9 mouse cellular contexts compared by ENCODE assay signal in the genomic region with DNA sequence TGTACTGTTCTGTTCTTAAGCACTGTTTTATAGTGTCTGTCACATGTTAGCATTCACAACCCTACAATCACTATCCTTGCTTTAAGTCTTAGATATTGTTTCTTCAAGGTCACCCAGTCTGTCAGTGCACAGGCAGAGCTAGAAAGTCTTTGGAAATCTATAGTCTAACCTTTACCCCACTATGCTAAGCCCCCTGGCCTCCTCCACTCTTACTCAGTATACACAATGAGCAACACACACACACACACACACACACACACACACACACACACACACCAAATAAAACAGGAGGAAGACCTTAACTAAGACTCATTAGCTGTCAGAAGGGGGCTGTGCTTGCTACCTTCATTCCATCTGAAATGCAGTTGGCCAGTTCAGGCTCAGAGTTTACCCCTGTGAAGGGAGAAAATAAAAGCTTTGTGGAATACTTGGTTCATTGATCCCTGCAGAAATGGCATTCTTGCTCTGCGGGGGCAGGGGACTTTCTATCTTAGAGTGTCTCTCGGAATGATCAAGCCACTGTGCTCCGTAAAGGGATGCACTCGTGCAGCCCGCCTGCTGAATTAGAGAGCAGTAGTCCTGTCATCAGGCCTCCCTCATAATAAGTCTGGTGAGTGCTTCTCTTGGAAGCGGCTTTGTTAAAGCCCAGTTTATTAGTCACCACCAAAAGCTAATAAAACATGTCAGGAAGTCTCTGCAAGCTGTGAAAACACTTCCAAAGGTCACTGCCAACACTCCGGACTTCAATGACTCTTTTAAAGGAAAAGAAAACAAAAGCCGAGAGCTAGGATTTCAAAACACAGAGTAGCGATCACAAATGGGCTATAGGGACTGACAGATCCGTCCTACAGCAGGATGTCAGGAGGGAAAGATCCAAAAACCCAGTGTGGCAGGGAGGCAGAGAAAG.
A peak's percentile ranks its signal among the peaks of the same experiment; 100 is the strongest.
DNase-seq lines count a peak whose midpoint lies in the region; ATAC-seq and TF ChIP-seq lines count a peak whose summit lies in the region.
"Had no signal": no experiment of that assay in that cellular context is flagged by ENCODE, and none has a peak within 500 bp of the region (broad histone marks: within the 10 kb centered on the region; RNA-seq: fewer than 3 reads in every experiment).

No protein-coding gene starts in this region.

- no peaks in the 10 kb centered on the region for H3K9me3 ChIP-seq in kidney, embryonic 16.5 days (ENCODE audit: low read length)
- H3K9me3 ChIP-seq in midbrain, embryonic 14.5 days (ENCODE audit: control insufficient read depth, low read length): no peaks in the 10 kb centered on the region

- TF ChIP-seq POLR2A in heart, adult 2 months (IDR thresholded peaks at IDR 0.05; ENCODE audit: insufficient read depth, low read depth, low read length): no peak
- TF ChIP-seq POLR2A in cortical plate, adult 2 months (IDR thresholded peaks at IDR 0.05; ENCODE audit: extremely low read depth, insufficient read depth, low read length): no peak
- TF ChIP-seq POLR2A in cerebellum, adult 2 months (IDR thresholded peaks at IDR 0.05; ENCODE audit: borderline replicate concordance, insufficient read depth, low read length): no peak

- no peaks in the 10 kb centered on the region for H3K27me3 ChIP-seq in heart, adult 2 months (ENCODE audit: control insufficient read depth, insufficient read depth, low read length)
- H3K27me3 ChIP-seq in kidney, embryonic 16.5 days (ENCODE audit: insufficient read depth, low read length): no peaks in the 10 kb centered on the region
- H3K27me3 ChIP-seq in midbrain, embryonic 14.5 days (ENCODE audit: control insufficient read depth, insufficient read depth, low read length): no peaks in the 10 kb centered on the region
- no peaks in the 10 kb centered on the region for H3K27me3 ChIP-seq in cerebellum, adult 2 months (ENCODE audit: control insufficient read depth, insufficient read depth, low read length)

- no peak overlapping the region for H3K4me3 ChIP-seq in heart, adult 2 months
- no peak overlapping the region for H3K4me3 ChIP-seq in cortical plate, adult 2 months (ENCODE audit: insufficient read depth, low read length)
- H3K4me3 ChIP-seq in kidney, embryonic 16.5 days (ENCODE audit: low read length): no peak overlapping the region
- H3K4me3 ChIP-seq in midbrain, embryonic 14.5 days (replicated peaks; ENCODE audit: low read depth, low read length): no peak overlapping the region
- no peak overlapping the region for H3K4me3 ChIP-seq in cerebellum, adult 2 months (replicated peaks; ENCODE audit: insufficient read depth, low read depth, low read length)

- no peak for TF ChIP-seq EP300 in heart, adult 2 months (IDR thresholded peaks at IDR 0.05; ENCODE audit: insufficient read depth, low read depth, low read length)

- 33% methylated on average over 10 of the region's 10 CpGs for WGBS in heart, adult 2 months
- 15% methylated on average over 10 of the region's 10 CpGs for WGBS in kidney, embryonic 16.5 days
- WGBS in midbrain, embryonic 14.5 days: 16% methylated on average over 10 of the region's 10 CpGs
- WGBS in cerebellum, adult 2 months: 51% methylated on average over 10 of the region's 10 CpGs

- H3K9ac ChIP-seq in heart, adult 2 months (ENCODE audit: low read depth, low read length): no peak overlapping the region
- no peak overlapping the region for H3K9ac ChIP-seq in kidney, embryonic 16.5 days (replicated peaks; ENCODE audit: low read length)
- no peak overlapping the region for H3K9ac ChIP-seq in midbrain, embryonic 14.5 days (replicated peaks; ENCODE audit: low read length)

- intact Hi-C loops in heart, adult 2 months (cut with DNase I): no loop called here

- no peak overlapping the region for H3K27ac ChIP-seq in heart, adult 2 months
- peak overlapping the region; percentile 29; the same call in 1 of the 2 replicates for H3K27ac ChIP-seq in cortical plate, adult 2 months (ENCODE audit: insufficient read depth, low read length)
- H3K27ac ChIP-seq in kidney, embryonic 16.5 days (ENCODE audit: low read length): peak overlapping the region; percentile 35; the same call in 1 of the 2 replicates
- H3K27ac ChIP-seq in midbrain, embryonic 14.5 days (replicated peaks; ENCODE audit: low read depth, low read length): no peak overlapping the region
- no peak overlapping the region for H3K27ac ChIP-seq in cerebellum, adult 2 months (ENCODE audit: insufficient read depth, low read length)
- H3K27ac ChIP-seq: macrophage had no signal

- H3K36me3 ChIP-seq in heart, adult 2 months (ENCODE audit: control insufficient read depth, insufficient read depth, low read length): no peaks in the 10 kb centered on the region
- no peaks in the 10 kb centered on the region for H3K36me3 ChIP-seq in kidney, embryonic 16.5 days (ENCODE audit: insufficient read depth, low read length)
- H3K36me3 ChIP-seq in midbrain, embryonic 14.5 days (ENCODE audit: control insufficient read depth, insufficient read depth, low read length): no peaks in the 10 kb centered on the region

- DNase-seq in heart, adult 11 months: peak; percentile 87
- no peak for DNase-seq in heart, adult 2 months
- DNase-seq in midbrain, embryonic 14.5 days: peak; percentile 46
- no peak for DNase-seq in cerebellum, adult 2 months
- no peak for DNase-seq in cerebellum, adult 11 months

- peaks cover 1% of the 10 kb centered on the region for H3K4me1 ChIP-seq in heart, adult 2 months (ENCODE audit: control insufficient read depth, insufficient read depth, low read length)
- no peaks in the 10 kb centered on the region for H3K4me1 ChIP-seq in cortical plate, adult 2 months (ENCODE audit: control insufficient read depth, insufficient read depth, low read length)
- H3K4me1 ChIP-seq in kidney, embryonic 16.5 days (ENCODE audit: insufficient read depth, low read length): peaks cover 12% of the 10 kb centered on the region; the same call in 1 of the 2 replicates
- peaks cover 6% of the 10 kb centered on the region for H3K4me1 ChIP-seq in midbrain, embryonic 14.5 days (ENCODE audit: control insufficient read depth, insufficient read depth, low read length)
- H3K4me1 ChIP-seq in cerebellum, adult 2 months (ENCODE audit: control insufficient read depth, insufficient read depth, low read length): 0 out of 2 replicates have a peak, but pooled peaks cover 2% of the 10 kb centered on the region

- peak; percentile 90 for ATAC-seq in kidney, embryonic 16.5 days (ENCODE audit: low FRiP score, low TSS enrichment)
- ATAC-seq in midbrain, embryonic 14.5 days (ENCODE audit: low FRiP score, low TSS enrichment): no peak
- no peak for ATAC-seq in cerebellum, adult (ENCODE audit: insufficient number of reproducible peaks, low FRiP score, low TSS enrichment)

- H3K79me2 ChIP-seq in heart, adult 2 months (replicated peaks; ENCODE audit: control insufficient read depth, insufficient read depth, low read length): no peaks in the 10 kb centered on the region

- TF ChIP-seq CTCF in heart, adult 2 months (IDR thresholded peaks at IDR 0.05): no peak
- TF ChIP-seq CTCF in cortical plate, adult 2 months (IDR thresholded peaks at IDR 0.05; ENCODE audit: extremely low read depth, insufficient read depth, low read length): no peak
- TF ChIP-seq CTCF in cerebellum, adult 2 months (IDR thresholded peaks at IDR 0.05; ENCODE audit: borderline replicate concordance, insufficient read depth, low read depth, low read length): no peak

- peak overlapping the region; percentile 21; the same call in 1 of the 2 replicates for H3K4me2 ChIP-seq in kidney, embryonic 16.5 days (replicated peaks; ENCODE audit: low read depth, low read length)
- no peak overlapping the region for H3K4me2 ChIP-seq in midbrain, embryonic 14.5 days (ENCODE audit: low read length)

Comparison
In these comparisons a context has a peak if more than half of its experiments do, and no peak if none do; other contexts are left out.
1. DNase-seq: peak in heart, adult 11 months (single experiment) and midbrain, embryonic 14.5 days (single experiment); none in heart, adult 2 months (0 of 2), cerebellum, adult 2 months (0 of 2) and cerebellum, adult 11 months (single experiment).
2. H3K27ac ChIP-seq: peak in cortical plate, adult 2 months (single experiment) and kidney, embryonic 16.5 days (single experiment); none in heart, adult 2 months (single experiment), midbrain, embryonic 14.5 days (single experiment) and cerebellum, adult 2 months (single experiment).